Mouse (Mus musculus): ENCODE measurements around the gene Ptprd. TPM values are rescaled to one million over a fixed set of nuclear protein-coding genes. Genes with fewer than 3 reads are reported as not detected.

Ptprd gene
- polyA plus RNA-seq, 2 experiments = 48.6 to 50.4 TPM

- TF ChIP-seq POLR2A (IDR thresholded peaks at IDR 0.05; ENCODE audit: borderline replicate concordance, extremely low read depth, insufficient read depth, insufficient read length) = no peak
- ATAC-seq (ENCODE audit: low FRiP score, low read depth) (no peak), DNase-seq (ENCODE audit: low spot score) (no peak)
- no peaks in the 10 kb centered on the region for H3K4me1 ChIP-seq (ENCODE audit: control insufficient read depth, insufficient read depth, low read length)
- no peak overlapping the region for H3K4me3 ChIP-seq (replicated peaks; ENCODE audit: low read length)
- no peak overlapping the region for H3K9ac ChIP-seq (ENCODE audit: low read depth, low read length, severe bottlenecking)
- no peaks in the 10 kb centered on the region for H3K9me3 ChIP-seq (ENCODE audit: control insufficient read depth, low read length)
- H3K4me2 ChIP-seq (replicated peaks; ENCODE audit: low read depth, low read length, severe bottlenecking) = no peak overlapping the region
- WGBS = 84% methylated on average over 2 of the region's 2 CpGs
- no peak overlapping the region for H3K27ac ChIP-seq (replicated peaks; ENCODE audit: low read depth, low read length)
- no peaks in the 10 kb centered on the region for H3K27me3 ChIP-seq (ENCODE audit: control insufficient read depth, insufficient read depth, low read length)
- no peaks in the 10 kb centered on the region for H3K36me3 ChIP-seq (ENCODE audit: control insufficient read depth, insufficient read depth, low read length)
These were observed 434.5 kb downstream of the Ptprd start for GRCm38 (mm10) chr4:77777237-77777636.

- no peak for ATAC-seq (ENCODE audit: low FRiP score, low read depth)
- Histone ChIP-seq H3K36me3 (ENCODE audit: control insufficient read depth, insufficient read depth, low read length) (no peaks in the 10 kb centered on the region), H3K4me3 (replicated peaks; ENCODE audit: low read length) (no peak overlapping the region), H3K9ac (ENCODE audit: low read depth, low read length, severe bottlenecking) (no peak overlapping the region), H3K4me2 (replicated peaks; ENCODE audit: low read depth, low read length, severe bottlenecking) (no peak overlapping the region), H3K27me3 (ENCODE audit: control insufficient read depth, insufficient read depth, low read length) (no peaks in the 10 kb centered on the region), H3K27ac (replicated peaks; ENCODE audit: low read depth, low read length) (no peak overlapping the region), H3K9me3 (ENCODE audit: control insufficient read depth, low read length) (no peaks in the 10 kb centered on the region), H3K4me1 (ENCODE audit: control insufficient read depth, insufficient read depth, low read length) (no peaks in the 10 kb centered on the region)
- WGBS = 63% methylated on average over 1 of the region's 1 CpGs
- no peak for DNase-seq (ENCODE audit: low spot score)
- TF ChIP-seq POLR2A (IDR thresholded peaks at IDR 0.05; ENCODE audit: borderline replicate concordance, extremely low read depth, insufficient read depth, insufficient read length) = no peak
These were observed 448.0 kb downstream of the Ptprd start for GRCm38 (mm10) chr4:77763790-77764189.

GRCm38 (mm10) chr4:77743391-77743790, 468.4 kb downstream of the Ptprd start:
- Histone ChIP-seq H3K4me3 (replicated peaks; ENCODE audit: low read length) (no peak overlapping the region), H3K27me3 (ENCODE audit: control insufficient read depth, insufficient read depth, low read length) (no peaks in the 10 kb centered on the region), H3K27ac (replicated peaks; ENCODE audit: low read depth, low read length) (no peak overlapping the region), H3K9me3 (ENCODE audit: control insufficient read depth, low read length) (no peaks in the 10 kb centered on the region), H3K4me1 (ENCODE audit: control insufficient read depth, insufficient read depth, low read length) (no peaks in the 10 kb centered on the region), H3K9ac (ENCODE audit: low read depth, low read length, severe bottlenecking) (no peak overlapping the region), H3K36me3 (ENCODE audit: control insufficient read depth, insufficient read depth, low read length) (no peaks in the 10 kb centered on the region), H3K4me2 (replicated peaks; ENCODE audit: low read depth, low read length, severe bottlenecking) (no peak overlapping the region)
- DNase-seq (ENCODE audit: low spot score) (no peak), ATAC-seq (ENCODE audit: low FRiP score, low read depth) (no peak)
- 82% methylated on average over 2 of the region's 2 CpGs for WGBS
- TF ChIP-seq POLR2A (IDR thresholded peaks at IDR 0.05; ENCODE audit: borderline replicate concordance, extremely low read depth, insufficient read depth, insufficient read length) = no peak

- ATAC-seq (ENCODE audit: low FRiP score, low read depth) (no peak), DNase-seq (ENCODE audit: low spot score) (no peak)
- Histone ChIP-seq H3K27me3 (ENCODE audit: control insufficient read depth, insufficient read depth, low read length) (no peaks in the 10 kb centered on the region), H3K4me3 (replicated peaks; ENCODE audit: low read length) (no peak overlapping the region), H3K9ac (ENCODE audit: low read depth, low read length, severe bottlenecking) (no peak overlapping the region), H3K4me2 (replicated peaks; ENCODE audit: low read depth, low read length, severe bottlenecking) (no peak overlapping the region), H3K9me3 (ENCODE audit: control insufficient read depth, low read length) (no peaks in the 10 kb centered on the region), H3K36me3 (ENCODE audit: control insufficient read depth, insufficient read depth, low read length) (no peaks in the 10 kb centered on the region), H3K27ac (replicated peaks; ENCODE audit: low read depth, low read length) (no peak overlapping the region), H3K4me1 (ENCODE audit: control insufficient read depth, insufficient read depth, low read length) (no peaks in the 10 kb centered on the region)
- 64% methylated on average over 6 of the region's 6 CpGs for WGBS
- TF ChIP-seq POLR2A (IDR thresholded peaks at IDR 0.05; ENCODE audit: borderline replicate concordance, extremely low read depth, insufficient read depth, insufficient read length) = no peak
These were observed 489.9 kb downstream of the Ptprd start for GRCm38 (mm10) chr4:77721908-77722307.

- Histone ChIP-seq H3K36me3 (ENCODE audit: control insufficient read depth, insufficient read depth, low read length) (no peaks in the 10 kb centered on the region), H3K4me1 (ENCODE audit: control insufficient read depth, insufficient read depth, low read length) (no peaks in the 10 kb centered on the region), H3K9ac (ENCODE audit: low read depth, low read length, severe bottlenecking) (no peak overlapping the region), H3K27me3 (ENCODE audit: control insufficient read depth, insufficient read depth, low read length) (no peaks in the 10 kb centered on the region), H3K27ac (replicated peaks; ENCODE audit: low read depth, low read length) (no peak overlapping the region), H3K9me3 (ENCODE audit: control insufficient read depth, low read length) (no peaks in the 10 kb centered on the region), H3K4me3 (replicated peaks; ENCODE audit: low read length) (no peak overlapping the region), H3K4me2 (replicated peaks; ENCODE audit: low read depth, low read length, severe bottlenecking) (no peak overlapping the region)
- no peak for TF ChIP-seq POLR2A (IDR thresholded peaks at IDR 0.05; ENCODE audit: borderline replicate concordance, extremely low read depth, insufficient read depth, insufficient read length)
- ATAC-seq (ENCODE audit: low FRiP score, low read depth) (no peak), DNase-seq (ENCODE audit: low spot score) (no peak)
- WGBS = 57% methylated on average over 2 of the region's 2 CpGs
These were observed 494.0 kb downstream of the Ptprd start for GRCm38 (mm10) chr4:77717792-77718191.

- no peaks in the 10 kb centered on the region for H3K27me3 ChIP-seq (ENCODE audit: control insufficient read depth, insufficient read depth, low read length)
- no peak for TF ChIP-seq POLR2A (IDR thresholded peaks at IDR 0.05; ENCODE audit: borderline replicate concordance, extremely low read depth, insufficient read depth, insufficient read length)
- no peak overlapping the region for H3K9ac ChIP-seq (ENCODE audit: low read depth, low read length, severe bottlenecking)
- 86% methylated on average over 2 of the region's 2 CpGs for WGBS
- DNase-seq (ENCODE audit: low spot score) = no peak
- H3K4me3 ChIP-seq (replicated peaks; ENCODE audit: low read length) = no peak overlapping the region
- no peak overlapping the region for H3K4me2 ChIP-seq (replicated peaks; ENCODE audit: low read depth, low read length, severe bottlenecking)
- H3K9me3 ChIP-seq (ENCODE audit: control insufficient read depth, low read length) = no peaks in the 10 kb centered on the region
- no peaks in the 10 kb centered on the region for H3K36me3 ChIP-seq (ENCODE audit: control insufficient read depth, insufficient read depth, low read length)
- no peak overlapping the region for H3K27ac ChIP-seq (replicated peaks; ENCODE audit: low read depth, low read length)
- H3K4me1 ChIP-seq (ENCODE audit: control insufficient read depth, insufficient read depth, low read length) = no peaks in the 10 kb centered on the region
- ATAC-seq (ENCODE audit: low FRiP score, low read depth) = no peak
These were observed 501.5 kb downstream of the Ptprd start for GRCm38 (mm10) chr4:77710231-77710630.
